Mouse (Mus musculus): Measurements from ENCODE around the gene Med27.

- TF ChIP-seq CTCF (IDR thresholded peaks at IDR 0.05; ENCODE audit: low read depth): no peak
- no peak for TF ChIP-seq EP300 (IDR thresholded peaks at IDR 0.05; ENCODE audit: low read depth)
Measured at GRCm38 (mm10) chr2:29448476-29449002, 101.9 kb downstream of the Med27 start.
